Mouse (Mus musculus) limb, embryonic 11.5 days (tissue): ENCODE measurements around the gene B130006D01Rik. TPM values are rescaled to one million over a fixed set of nuclear protein-coding genes. Genes with fewer than 3 reads are reported as not detected.

Experiments
- ATAC-seq: fragments of 200-750 bp; cut with Nextera tagmentation; 2 replicates; pipeline ENCODE4 v1.8.0; 2017; ENCODE audit warnings: low read depth; ENCODE audit not compliant: insufficient number of reproducible peaks, low FRiP score, low TSS enrichment
- DNase-seq: peaks from one replicate; pipeline ENCODE4 v3.0.0-alpha.2; 2015; ENCODE audit warnings: low spot score
- H3K27ac ChIP-seq: fragments of 300-500 bp; sonication (generic); replicated peaks from 2 replicates; pipeline ENCODE4 v1.5.1; 2014; ENCODE audit warnings: low read depth, mild to moderate bottlenecking, low read length
- H3K27me3 ChIP-seq: fragments of 300-500 bp; sonication (generic); 2 replicates; pipeline ENCODE4 v1.6.1; 2014; ENCODE audit warnings: mild to moderate bottlenecking, low read length, mixed read lengths; ENCODE audit not compliant: control insufficient read depth, insufficient read depth
- H3K36me3 ChIP-seq: fragments of 300-500 bp; sonication (generic); 2 replicates; pipeline ENCODE4 v1.6.1; 2014; ENCODE audit warnings: mild to moderate bottlenecking, low read length, moderate library complexity, mixed read lengths; ENCODE audit not compliant: control insufficient read depth, insufficient read depth
- H3K4me1 ChIP-seq: fragments of 300-500 bp; sonication (generic); 2 replicates; pipeline ENCODE4 v1.6.1; 2014; ENCODE audit warnings: low read length, mixed read lengths; ENCODE audit not compliant: control insufficient read depth, insufficient read depth
- H3K4me2 ChIP-seq: fragments of 300-500 bp; sonication (generic); 2 replicates; pipeline ENCODE4 v1.6.1; 2014; ENCODE audit warnings: low read depth, mild to moderate bottlenecking, moderate library complexity; ENCODE audit not compliant: severe bottlenecking
- H3K4me3 ChIP-seq: fragments of 300-500 bp; sonication (generic); 2 replicates; pipeline ENCODE4 v1.5.1; 2014; ENCODE audit warnings: low read depth, low read length
- H3K9ac ChIP-seq: fragments of 300-500 bp; sonication (generic); 2 replicates; pipeline ENCODE4 v1.6.1; 2014; ENCODE audit warnings: mild to moderate bottlenecking, low read length
- H3K9me3 ChIP-seq: fragments of 300-500 bp; sonication (generic); 2 replicates; pipeline ENCODE4 v1.6.1; 2016; ENCODE audit warnings: low read length; ENCODE audit not compliant: control insufficient read depth
- WGBS: fragments of 180-500 bp; shearing (Covaris S2); extraction: QIAGEN DNeasy Blood & Tissue Kit; methylation state at CpG from one replicate; pipeline ENCODE4 v1.1.7; 2014; 5-methylcytosine and 5-hydroxymethylcytosine counted together
- polyA plus RNA-seq: library from polyadenylated mRNA; unstranded; fragments of >200 nt; fragmentation: Nextera tagmentation; extraction: Ambion mirVana; gene quantifications from 2 replicates; pipeline ENCODE4 v1.2.1, GENCODE M21; 2014

Gene B130006D01Rik
- polyA plus RNA-seq, 1 experiment from 2014 or later: 1.5 TPM

GRCm38 (mm10) chr11:95724466-95724865, 1.1 kb downstream of the B130006D01Rik start:
- DNase-seq (no peak), ATAC-seq (no peak)
- no peak overlapping the region for H3K4me3 ChIP-seq
- H3K36me3 ChIP-seq: no peaks in the 10 kb centered on the region
- H3K27ac ChIP-seq: no peak overlapping the region
- H3K9ac ChIP-seq: no peak overlapping the region
- no peak overlapping the region for H3K4me2 ChIP-seq
- WGBS: 94% methylated on average over 4 of the region's 4 CpGs
- H3K27me3 ChIP-seq: no peaks in the 10 kb centered on the region
- H3K4me1 ChIP-seq: no peaks in the 10 kb centered on the region
- no peaks in the 10 kb centered on the region for H3K9me3 ChIP-seq

- WGBS: 84% methylated on average over 4 of the region's 4 CpGs
- no peaks in the 10 kb centered on the region for H3K9me3 ChIP-seq
- no peak overlapping the region for H3K27ac ChIP-seq
- H3K4me2 ChIP-seq: no peak overlapping the region
- no peaks in the 10 kb centered on the region for H3K36me3 ChIP-seq
- ATAC-seq (no peak), DNase-seq (no peak)
- H3K9ac ChIP-seq: no peak overlapping the region
- H3K4me1 ChIP-seq: no peaks in the 10 kb centered on the region
- no peak overlapping the region for H3K4me3 ChIP-seq
- H3K27me3 ChIP-seq: no peaks in the 10 kb centered on the region
Observed at GRCm38 (mm10) chr11:95726156-95726555, 2.8 kb downstream of the B130006D01Rik start.

- no peaks in the 10 kb centered on the region for H3K9me3 ChIP-seq
- H3K27ac ChIP-seq: no peak overlapping the region
- H3K4me1 ChIP-seq: no peaks in the 10 kb centered on the region
- no peak overlapping the region for H3K4me2 ChIP-seq
- ATAC-seq: no peak
- no peak overlapping the region for H3K4me3 ChIP-seq
- no peak for DNase-seq
- H3K27me3 ChIP-seq: no peaks in the 10 kb centered on the region
- no peak overlapping the region for H3K9ac ChIP-seq
- WGBS: 93% methylated on average over 5 of the region's 5 CpGs
- no peaks in the 10 kb centered on the region for H3K36me3 ChIP-seq
Observed at GRCm38 (mm10) chr11:95727947-95728346, 4.6 kb downstream of the B130006D01Rik start.

GRCm38 (mm10) chr11:95728916-95729907, 5.8 kb downstream of the B130006D01Rik start:
- Histone ChIP-seq H3K4me1 (no peaks in the 10 kb centered on the region), H3K9me3 (no peaks in the 10 kb centered on the region), H3K36me3 (no peaks in the 10 kb centered on the region), H3K4me2 (no peak overlapping the region), H3K27me3 (no peaks in the 10 kb centered on the region), H3K9ac (no peak overlapping the region), H3K27ac (no peak overlapping the region), H3K4me3 (no peak overlapping the region)
- DNase-seq (no peak), ATAC-seq (no peak)
- 89% methylated on average over 12 of the region's 12 CpGs for WGBS

GRCm38 (mm10) chr11:95734485-95734884, 11.1 kb downstream of the B130006D01Rik start:
- WGBS: 94% methylated on average over 2 of the region's 2 CpGs
- ATAC-seq: no peak
- no peaks in the 10 kb centered on the region for H3K27me3 ChIP-seq
- no peaks in the 10 kb centered on the region for H3K4me1 ChIP-seq
- no peak overlapping the region for H3K4me3 ChIP-seq
- no peak overlapping the region for H3K9ac ChIP-seq
- H3K36me3 ChIP-seq: no peaks in the 10 kb centered on the region
- DNase-seq: no peak
- no peak overlapping the region for H3K4me2 ChIP-seq
- no peak overlapping the region for H3K27ac ChIP-seq
- H3K9me3 ChIP-seq: no peaks in the 10 kb centered on the region

GRCm38 (mm10) chr11:95737811-95738210, 14.4 kb downstream of the B130006D01Rik start:
- no peaks in the 10 kb centered on the region for H3K4me1 ChIP-seq
- DNase-seq: no peak
- H3K4me3 ChIP-seq: no peak overlapping the region
- no peaks in the 10 kb centered on the region for H3K36me3 ChIP-seq
- H3K4me2 ChIP-seq: no peak overlapping the region
- WGBS: 87% methylated on average over 3 of the region's 3 CpGs
- H3K27me3 ChIP-seq: no peaks in the 10 kb centered on the region
- no peaks in the 10 kb centered on the region for H3K9me3 ChIP-seq
- H3K27ac ChIP-seq: no peak overlapping the region
- no peak for ATAC-seq
- no peak overlapping the region for H3K9ac ChIP-seq

GRCm38 (mm10) chr11:95744521-95744920, 21.1 kb downstream of the B130006D01Rik start:
- DNase-seq (no peak), ATAC-seq (no peak)
- Histone ChIP-seq H3K36me3 (0 out of 2 replicates have a peak, but pooled peaks cover under 1% of the 10 kb centered on the region), H3K27ac (no peak overlapping the region), H3K4me3 (no peak overlapping the region), H3K9ac (no peak overlapping the region), H3K4me2 (no peak overlapping the region), H3K27me3 (no peaks in the 10 kb centered on the region), H3K4me1 (no peaks in the 10 kb centered on the region), H3K9me3 (no peaks in the 10 kb centered on the region)
- WGBS: 92% methylated on average over 2 of the region's 2 CpGs

- DNase-seq: no peak
- H3K9me3 ChIP-seq: no peaks in the 10 kb centered on the region
- 0 out of 2 replicates have a peak, but pooled peaks cover 3% of the 10 kb centered on the region for H3K36me3 ChIP-seq
- H3K9ac ChIP-seq: no peak overlapping the region
- 83% methylated on average over 4 of the region's 4 CpGs for WGBS
- H3K4me2 ChIP-seq: no peak overlapping the region
- no peak overlapping the region for H3K4me3 ChIP-seq
- no peaks in the 10 kb centered on the region for H3K27me3 ChIP-seq
- no peaks in the 10 kb centered on the region for H3K4me1 ChIP-seq
- H3K27ac ChIP-seq: no peak overlapping the region
- no peak for ATAC-seq
Observed at GRCm38 (mm10) chr11:95746821-95747220, 23.4 kb downstream of the B130006D01Rik start.
